Mouse (Mus musculus) cortical plate, adult 2 months (tissue): Measurements from ENCODE around the gene Gata2. TPM values are rescaled to one million over a fixed set of nuclear protein-coding genes. Genes with fewer than 3 reads are reported as not detected.
A peak's percentile ranks its signal among the peaks of the same experiment; 100 is the strongest.

Experiments
- H3K27ac ChIP-seq: fragments of 200-500 bp; 2 replicates; pipeline ENCODE4 v1.5.1; 2012; ENCODE audit warnings: low read length, control low read depth, inconsistent platforms; ENCODE audit not compliant: insufficient read depth
- H3K4me1 ChIP-seq: fragments of 200-500 bp; 2 replicates; pipeline ENCODE4 v1.6.1; 2011; ENCODE audit warnings: low read length; ENCODE audit not compliant: control insufficient read depth, insufficient read depth
- H3K4me3 ChIP-seq: fragments of 200-500 bp; 2 replicates; pipeline ENCODE4 v1.5.1; 2011; ENCODE audit warnings: mild to moderate bottlenecking, low read length, control low read depth; ENCODE audit not compliant: insufficient read depth
- CTCF ChIP-seq: fragments of 200-500 bp; IDR thresholded peaks from 2 replicates; pipeline ENCODE4 v1.5.1; 2011; ENCODE audit warnings: mild to moderate bottlenecking, control low read depth, low read length; ENCODE audit not compliant: insufficient read depth; ENCODE audit errors: extremely low read depth
- POLR2A ChIP-seq: fragments of 200-500 bp; IDR thresholded peaks from 2 replicates; pipeline ENCODE4 v1.6.1; 2011; ENCODE audit warnings: mild to moderate bottlenecking, low read length, control low read depth; ENCODE audit not compliant: insufficient read depth; ENCODE audit errors: extremely low read depth
- polyA plus RNA-seq: library from polyadenylated mRNA; depleted of rRNA; stranded (reverse); fragments of >200 nt; gene quantifications from 2 replicates; pipeline ENCODE4 v1.2.3, GENCODE M21; 2012

Gata2 gene
- polyA plus RNA-seq, 1 experiment: 5.8 TPM

DNA sequence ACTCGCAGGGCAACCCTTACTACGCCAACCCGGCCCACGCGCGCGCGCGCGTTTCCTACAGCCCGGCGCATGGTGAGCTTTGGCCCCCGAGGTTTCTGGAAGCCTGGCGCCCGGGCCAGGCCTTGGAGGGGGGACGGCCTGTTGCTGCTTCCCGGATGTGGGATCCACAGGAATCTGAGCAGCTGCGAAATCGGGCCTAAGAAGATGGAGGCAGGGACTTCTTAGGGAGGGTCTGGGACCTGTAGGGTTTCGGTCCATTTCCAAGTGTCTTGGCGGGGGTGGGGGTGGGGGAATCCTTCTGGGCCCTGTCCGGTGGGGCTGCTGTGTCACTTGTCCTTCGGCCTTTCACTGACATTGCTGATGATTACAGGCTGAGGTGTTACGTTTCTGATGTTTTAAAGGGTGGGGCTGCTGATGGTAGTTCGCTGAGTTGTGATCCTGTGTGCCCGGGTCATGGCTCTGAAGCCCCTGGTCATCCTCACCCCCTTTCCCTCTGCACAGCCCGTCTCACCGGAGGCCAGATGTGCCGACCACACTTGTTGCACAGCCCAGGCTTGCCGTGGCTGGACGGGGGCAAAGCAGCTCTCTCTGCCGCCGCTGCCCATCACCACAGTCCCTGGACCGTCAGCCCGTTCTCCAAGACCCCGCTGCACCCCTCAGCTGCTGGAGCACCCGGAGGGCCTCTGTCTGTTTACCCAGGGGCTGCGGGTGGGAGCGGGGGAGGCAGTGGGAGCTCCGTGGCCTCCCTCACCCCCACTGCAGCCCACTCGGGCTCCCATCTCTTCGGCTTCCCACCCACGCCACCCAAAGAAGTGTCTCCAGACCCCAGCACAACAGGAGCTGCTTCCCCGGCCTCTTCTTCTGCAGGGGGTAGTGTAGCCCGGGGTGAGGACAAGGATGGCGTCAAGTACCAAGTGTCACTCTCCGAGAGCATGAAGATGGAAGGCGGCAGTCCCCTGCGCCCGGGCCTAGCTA, 6.3 kb downstream of the Gata2 start:
- TF ChIP-seq POLR2A (no peak), CTCF (no peak)
- Histone ChIP-seq H3K4me3 (peak overlapping the region; percentile 8), H3K27ac (no peak overlapping the region), H3K4me1 (no peaks in the 10 kb centered on the region)

- TF ChIP-seq POLR2A: no peak
- Histone ChIP-seq H3K4me1 (no peaks in the 10 kb centered on the region), H3K4me3 (no peak overlapping the region), H3K27ac (no peak overlapping the region)
These were observed 7.3 kb downstream of the Gata2 start for GRCm38 (mm10) chr6:88200693-88201609.

DNA sequence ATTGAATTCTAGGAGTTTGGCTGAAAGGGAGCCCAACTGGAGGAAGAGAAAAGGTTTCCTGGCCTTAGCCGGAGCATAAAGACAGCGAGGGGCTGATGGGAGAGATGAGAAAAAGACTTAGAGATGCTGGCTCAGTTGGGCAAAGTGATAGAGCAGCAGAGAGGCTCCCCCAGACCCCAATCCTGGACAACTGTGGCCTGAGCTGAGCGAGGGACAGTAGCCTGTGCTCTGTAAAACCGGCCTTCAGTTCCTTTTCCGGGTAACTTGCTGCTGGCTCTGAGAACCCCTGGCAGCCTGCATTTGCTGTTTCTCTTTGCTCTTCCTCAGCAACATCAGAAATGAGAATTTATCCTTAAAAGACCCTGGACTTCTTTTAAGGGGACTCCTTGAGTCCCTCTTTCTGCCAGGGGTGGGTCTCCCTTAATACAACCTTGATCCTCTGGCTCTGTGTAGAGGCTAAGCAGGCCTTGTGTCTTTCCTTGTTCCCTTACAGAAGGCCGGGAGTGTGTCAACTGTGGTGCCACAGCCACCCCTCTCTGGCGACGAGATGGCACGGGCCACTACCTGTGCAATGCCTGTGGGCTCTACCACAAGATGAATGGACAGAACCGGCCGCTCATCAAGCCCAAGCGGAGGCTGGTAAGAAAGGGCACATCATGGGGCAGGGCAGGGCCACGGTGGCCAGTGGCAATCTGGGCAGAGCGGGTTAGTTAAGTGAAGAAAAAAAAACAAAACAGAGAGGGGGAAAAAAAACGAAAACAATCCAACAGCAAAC, 8.4 kb downstream of the Gata2 start:
- no peak for TF ChIP-seq CTCF
- no peak for TF ChIP-seq POLR2A
- no peak overlapping the region for H3K4me3 ChIP-seq
- no peaks in the 10 kb centered on the region for H3K4me1 ChIP-seq
- H3K27ac ChIP-seq: no peak overlapping the region; the same call in 1 of the 2 replicates

DNA sequence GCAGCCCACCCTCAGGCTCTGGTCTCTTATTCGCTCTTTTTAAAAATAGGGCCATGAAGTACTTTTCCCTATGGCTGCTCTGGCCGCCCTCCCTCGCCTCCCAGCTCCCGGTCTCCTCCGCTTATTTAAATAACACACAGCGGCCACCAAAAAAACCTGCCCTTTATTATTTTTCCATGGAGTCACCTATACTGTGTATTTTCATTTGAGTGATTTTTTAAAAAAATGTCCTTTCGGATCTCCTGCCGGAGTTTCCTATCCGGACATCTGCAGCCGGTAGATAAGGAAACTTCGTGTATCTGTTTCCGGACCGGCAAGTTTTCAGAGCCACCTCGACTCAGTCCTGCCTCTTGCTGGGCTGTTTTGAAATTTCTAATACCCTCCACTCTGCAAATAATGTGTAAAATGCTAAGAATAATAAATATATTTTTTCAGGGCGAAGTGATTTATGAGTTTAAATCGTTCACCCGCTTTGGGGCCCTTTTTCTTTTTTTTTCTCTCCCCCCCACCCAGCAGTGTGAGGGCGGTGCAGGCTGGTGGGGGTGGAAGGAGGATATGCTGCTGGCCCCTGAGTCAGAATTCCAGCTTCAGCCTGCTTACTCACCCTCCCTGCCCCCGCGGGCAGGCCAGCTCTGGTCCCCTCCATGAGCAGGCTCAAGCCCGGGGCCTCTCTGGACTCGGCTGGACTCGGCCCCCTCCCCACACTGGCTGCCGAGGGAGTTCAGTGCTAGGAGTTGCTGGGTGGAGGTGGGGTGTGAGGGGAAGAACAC, 9.4 kb downstream of the Gata2 start:
- Histone ChIP-seq H3K4me1 (no peaks in the 10 kb centered on the region), H3K27ac (peak overlapping the region; percentile 38; the same call in 1 of the 2 replicates), H3K4me3 (no peak overlapping the region)
- no peak for TF ChIP-seq CTCF
- TF ChIP-seq POLR2A: no peak

DNA sequence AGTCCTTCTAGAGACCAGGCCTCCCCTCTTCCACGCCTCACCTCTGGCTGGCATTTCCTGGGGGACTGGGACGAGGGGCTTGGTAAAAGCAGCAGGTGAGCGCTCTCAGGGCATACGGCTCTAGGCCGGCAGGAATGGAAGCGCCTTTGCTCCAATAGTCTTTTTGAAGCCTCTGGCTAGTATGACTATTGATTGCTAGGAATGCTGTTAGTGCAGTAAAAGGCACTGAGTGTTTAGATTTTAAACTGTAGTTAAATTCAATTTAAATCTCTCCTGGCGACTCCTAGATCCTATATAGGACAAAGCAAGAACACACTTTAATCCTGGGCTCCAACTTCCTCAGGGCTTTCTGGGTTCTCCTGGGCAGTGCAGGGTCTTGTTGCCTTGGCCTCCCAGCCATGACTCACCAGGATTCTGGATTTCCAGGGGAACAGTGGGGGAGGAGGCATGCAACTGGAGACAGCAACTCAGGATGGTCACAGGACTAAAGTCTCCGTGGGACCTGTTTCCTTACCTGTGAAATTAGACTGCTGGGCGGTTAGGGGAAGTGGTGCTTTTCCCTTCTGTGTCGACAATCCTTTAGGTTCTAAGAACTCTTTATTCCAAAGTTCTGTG, 10.2 kb downstream of the Gata2 start:
- Histone ChIP-seq H3K27ac (peak overlapping the region; percentile 38), H3K4me3 (no peak overlapping the region), H3K4me1 (no peaks in the 10 kb centered on the region)
- no peak for TF ChIP-seq CTCF
- TF ChIP-seq POLR2A: no peak

DNA sequence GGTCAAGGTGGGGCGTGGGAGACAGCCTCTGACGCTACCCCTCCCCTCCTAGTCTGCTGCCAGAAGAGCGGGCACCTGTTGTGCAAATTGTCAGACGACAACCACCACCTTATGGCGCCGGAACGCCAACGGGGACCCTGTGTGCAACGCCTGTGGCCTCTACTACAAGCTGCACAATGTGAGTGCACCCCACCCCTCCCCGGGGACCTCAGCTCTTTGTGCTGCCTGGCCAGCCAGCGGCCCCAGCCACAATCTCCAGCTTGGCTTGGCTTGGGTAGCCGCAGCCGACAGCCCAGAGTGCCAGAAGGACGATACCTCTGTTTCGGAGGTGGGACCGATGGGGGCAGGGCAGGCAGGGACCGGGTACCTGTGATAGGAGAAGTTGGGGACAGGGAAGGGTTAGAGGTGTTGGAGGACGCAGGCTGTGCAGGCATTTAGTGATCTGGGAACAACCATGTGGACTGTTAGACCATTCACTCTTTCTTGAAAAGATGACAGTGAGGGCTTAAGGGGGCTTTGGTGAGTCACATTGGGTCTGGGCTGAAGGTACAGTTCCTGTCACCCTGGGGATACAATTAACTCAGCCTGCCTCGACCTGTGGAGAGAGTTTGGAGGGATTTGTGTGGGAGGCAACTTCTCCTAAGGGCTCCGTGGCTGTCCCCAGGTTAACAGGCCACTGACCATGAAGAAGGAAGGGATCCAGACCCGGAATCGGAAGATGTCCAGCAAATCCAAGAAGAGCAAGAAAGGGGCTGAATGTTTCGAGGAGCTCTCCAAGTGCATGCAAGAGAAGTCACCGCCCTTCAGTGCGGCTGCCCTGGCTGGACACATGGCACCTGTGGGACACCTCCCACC, 11.1 kb downstream of the Gata2 start:
- TF ChIP-seq POLR2A (no peak), CTCF (no peak)
- no peak overlapping the region for H3K4me3 ChIP-seq
- no peak overlapping the region for H3K27ac ChIP-seq
- H3K4me1 ChIP-seq: no peaks in the 10 kb centered on the region

- no peak overlapping the region for H3K4me3 ChIP-seq
- no peaks in the 10 kb centered on the region for H3K4me1 ChIP-seq
- TF ChIP-seq CTCF (no peak), POLR2A (no peak)
- no peak overlapping the region for H3K27ac ChIP-seq
These were observed 11.7 kb downstream of the Gata2 start for GRCm38 (mm10) chr6:88205386-88205700.

- Histone ChIP-seq H3K4me3 (no peak overlapping the region), H3K4me1 (no peaks in the 10 kb centered on the region), H3K27ac (no peak overlapping the region)
- no peak for TF ChIP-seq POLR2A
- TF ChIP-seq CTCF: no peak
These were observed 12.2 kb downstream of the Gata2 start for GRCm38 (mm10) chr6:88205937-88206336.
